17 mouse cellular contexts compared by ENCODE assay signal in genomic region chr6:137457210-137457609, GRCm38 (mm10).
DNase-seq lines count a peak whose midpoint lies in the region; TF ChIP-seq lines count a peak whose summit lies in the region.
"Had no signal": no experiment of that assay in that cellular context is flagged by ENCODE, and none has a peak within 500 bp of the region (broad histone marks: within the 10 kb centered on the region; RNA-seq: fewer than 3 reads in every experiment).

No protein-coding gene starts in this region.

- no peak for TF ChIP-seq CTCF in gastrocnemius, adult 2 months (IDR thresholded peaks at IDR 0.05)

- H3K27ac ChIP-seq in gastrocnemius, adult 2 months, result peak overlapping the region; percentile 41
- H3K27ac ChIP-seq in embryonic facial prominence, embryonic 10.5 days (replicated peaks), result no peak overlapping the region
- H3K27ac ChIP-seq: hindbrain, embryonic 12.5 days; intestine, embryonic 15.5 days; kidney, postnatal 0 days; left cerebral cortex, adult 2 months; limb, embryonic 10.5 days had no signal

- H3K4me3 ChIP-seq in gastrocnemius, adult 2 months, result no peak overlapping the region
- H3K4me3 ChIP-seq in embryonic facial prominence, embryonic 10.5 days, result no peak overlapping the region
- H3K4me3 ChIP-seq: hindbrain, embryonic 12.5 days; intestine, embryonic 15.5 days; left cerebral cortex, adult 2 months; limb, embryonic 10.5 days; myocyte had no signal

- no peaks in the 10 kb centered on the region for H3K36me3 ChIP-seq in embryonic facial prominence, embryonic 10.5 days (replicated peaks)
- H3K36me3 ChIP-seq: intestine, embryonic 15.5 days; limb, embryonic 10.5 days had no signal

- 0 out of 2 replicates have a peak, but pooled peaks cover 5% of the 10 kb centered on the region for H3K27me3 ChIP-seq in embryonic facial prominence, embryonic 10.5 days (replicated peaks; ENCODE audit: low read depth, poor library complexity, severe bottlenecking)
- H3K27me3 ChIP-seq: hindbrain, embryonic 12.5 days; intestine, embryonic 15.5 days had no signal

- intact Hi-C loops in gastrocnemius, adult 2 months (cut with DNase I), result no loop called here
- intact Hi-C loops in gastrocnemius, postnatal 14 days (cut with DNase I; ENCODE audit: low total_unique reads), result no loop called here
- intact Hi-C loops in heart, postnatal 14 days (cut with DNase I), result loop anchor here (2.0 to 5.0 kb wide), 2 partner anchors 100 to 192 kb away; no protein-coding TSS in a partner anchor

- no peaks in the 10 kb centered on the region for H3K9me3 ChIP-seq in embryonic facial prominence, embryonic 10.5 days
- H3K9me3 ChIP-seq: hindbrain, embryonic 12.5 days; intestine, embryonic 15.5 days; limb, embryonic 10.5 days had no signal

- WGBS in embryonic facial prominence, embryonic 10.5 days, result 47% methylated on average over 7 of the region's 7 CpGs

- no peak for DNase-seq in gastrocnemius, adult 2 months
- no peak for DNase-seq in gastrocnemius, postnatal 14 days
- peak; percentile 22 for DNase-seq in urinary bladder, postnatal 14 days (ENCODE audit: low spot score)
- no peak for DNase-seq in urinary bladder, postnatal 10 days (ENCODE audit: low spot score)
- DNase-seq in heart, postnatal 14 days, result peak; percentile 36 to 55
- DNase-seq in testis, postnatal 14 days (ENCODE audit: low spot score), result peak; percentile 55
- DNase-seq in embryonic facial prominence, embryonic 10.5 days (ENCODE audit: low spot score), result no peak
- DNase-seq in layer of hippocampus, postnatal 36 days, result no peak
- DNase-seq: lung, adult 2 months; midbrain, embryonic 14.5 days; right cerebral cortex, postnatal 14 days had no signal

- H3K4me1 ChIP-seq in embryonic facial prominence, embryonic 10.5 days, result peaks cover 12% of the 10 kb centered on the region
- H3K4me1 ChIP-seq: hindbrain, embryonic 12.5 days; limb, embryonic 10.5 days had no signal

Comparison
In these comparisons a context has a peak if more than half of its experiments do, and no peak if none do; other contexts are left out.
1. DNase-seq: peak in urinary bladder, postnatal 14 days (single experiment), heart, postnatal 14 days (2 of 2) and testis, postnatal 14 days (single experiment); none in gastrocnemius, adult 2 months (single experiment), gastrocnemius, postnatal 14 days (single experiment), urinary bladder, postnatal 10 days (single experiment), embryonic facial prominence, embryonic 10.5 days (single experiment) and layer of hippocampus, postnatal 36 days (0 of 2).